Mouse (Mus musculus): Measurements from ENCODE around the gene Frk. TPM values are rescaled to one million over a fixed set of nuclear protein-coding genes. Genes with fewer than 3 reads are reported as not detected.
"Not testable (repeated sequence)": the region's sequence is repeated elsewhere in the genome, so short reads cannot be mapped to it uniquely, and the experiment has no call there.

Frk gene
- total RNA-seq (2014; fragmentation: Nextera tagmentation) = not detected in 2 replicates
- not detected in 2 replicates for total RNA-seq (2017)

- ATAC-seq (replicated peaks; ENCODE audit: poor library complexity, severe bottlenecking) = peak; percentile 14; the same call in 1 of the 2 replicates
Measured at GRCm38 (mm10) chr10:34483297-34484013, at the start of gene Frk. Gene Frk (plus strand): TSS chr10:34483399.

- not testable (repeated sequence) for ATAC-seq (replicated peaks; ENCODE audit: poor library complexity, severe bottlenecking)
Measured at GRCm38 (mm10) chr10:34434191-34434590, 49.0 kb upstream of the Frk start.

GRCm38 (mm10) chr10:34449469-34449868 is 33.7 kb upstream of the Frk start:
- ATAC-seq (replicated peaks; ENCODE audit: poor library complexity, severe bottlenecking) = no peak

- ATAC-seq (replicated peaks; ENCODE audit: poor library complexity, severe bottlenecking) = no peak
Measured at GRCm38 (mm10) chr10:34461451-34461850, 21.7 kb upstream of the Frk start.

- no peak for ATAC-seq (replicated peaks; ENCODE audit: poor library complexity, severe bottlenecking)
Measured at GRCm38 (mm10) chr10:34464321-34464720, 18.9 kb upstream of the Frk start.

GRCm38 (mm10) chr10:34469037-34469436 is 14.2 kb upstream of the Frk start:
- ATAC-seq (replicated peaks; ENCODE audit: poor library complexity, severe bottlenecking) = no peak; the same call in 1 of the 2 replicates

GRCm38 (mm10) chr10:34479942-34480455 is 3.2 kb upstream of the Frk start:
- ATAC-seq (replicated peaks; ENCODE audit: poor library complexity, severe bottlenecking) = no peak

- ATAC-seq (replicated peaks; ENCODE audit: poor library complexity, severe bottlenecking) = peak; percentile 3; the same call in 1 of the 2 replicates
Measured at GRCm38 (mm10) chr10:34484014-34484411, 814 bp downstream of the Frk start.

- no peak for ATAC-seq (replicated peaks; ENCODE audit: poor library complexity, severe bottlenecking)
Measured at GRCm38 (mm10) chr10:34485079-34485478, 1.9 kb downstream of the Frk start.

GRCm38 (mm10) chr10:34507807-34508206 is 24.6 kb downstream of the Frk start:
- ATAC-seq (replicated peaks; ENCODE audit: poor library complexity, severe bottlenecking) = no peak

GRCm38 (mm10) chr10:34508593-34508992 is 25.4 kb downstream of the Frk start:
- peak; percentile 46; the same call in 1 of the 2 replicates for ATAC-seq (replicated peaks; ENCODE audit: poor library complexity, severe bottlenecking)

GRCm38 (mm10) chr10:34509256-34509655 is 26.1 kb downstream of the Frk start:
- no peak for ATAC-seq (replicated peaks; ENCODE audit: poor library complexity, severe bottlenecking)

- no peak; the same call in 1 of the 2 replicates for ATAC-seq (replicated peaks; ENCODE audit: poor library complexity, severe bottlenecking)
Measured at GRCm38 (mm10) chr10:34511192-34511591, 28.0 kb downstream of the Frk start.

- ATAC-seq (replicated peaks; ENCODE audit: poor library complexity, severe bottlenecking) = no peak
Measured at GRCm38 (mm10) chr10:34512551-34512950, 29.4 kb downstream of the Frk start.

GRCm38 (mm10) chr10:34525598-34525997 is 42.4 kb downstream of the Frk start:
- ATAC-seq (replicated peaks; ENCODE audit: poor library complexity, severe bottlenecking) = peak; percentile 61

- no peak for ATAC-seq (replicated peaks; ENCODE audit: poor library complexity, severe bottlenecking)
Measured at GRCm38 (mm10) chr10:34531766-34532165, 48.6 kb downstream of the Frk start.

GRCm38 (mm10) chr10:34532507-34532906 is 49.3 kb downstream of the Frk start:
- ATAC-seq (replicated peaks; ENCODE audit: poor library complexity, severe bottlenecking) = peak; percentile 74

GRCm38 (mm10) chr10:34540687-34541086 is 57.5 kb downstream of the Frk start:
- no peak for ATAC-seq (replicated peaks; ENCODE audit: poor library complexity, severe bottlenecking)

GRCm38 (mm10) chr10:34541717-34542490 is 58.7 kb downstream of the Frk start:
- ATAC-seq (replicated peaks; ENCODE audit: poor library complexity, severe bottlenecking) = no peak

GRCm38 (mm10) chr10:34550612-34551011 is 67.4 kb downstream of the Frk start:
- ATAC-seq (replicated peaks; ENCODE audit: poor library complexity, severe bottlenecking) = no peak

- ATAC-seq (replicated peaks; ENCODE audit: poor library complexity, severe bottlenecking) = no peak
Measured at GRCm38 (mm10) chr10:34551636-34552035, 68.4 kb downstream of the Frk start.

All from granulocyte monocyte progenitor cell, adult 5-6 weeks (primary cell).